Mouse (Mus musculus): ENCODE results near the gene Il18r1. TPM values are rescaled to one million over a fixed set of nuclear protein-coding genes. Genes with fewer than 3 reads are reported as not detected.

Gene Il18r1
- polyA plus RNA-seq, 1 experiment from 2014 or later: not detected

DNA sequence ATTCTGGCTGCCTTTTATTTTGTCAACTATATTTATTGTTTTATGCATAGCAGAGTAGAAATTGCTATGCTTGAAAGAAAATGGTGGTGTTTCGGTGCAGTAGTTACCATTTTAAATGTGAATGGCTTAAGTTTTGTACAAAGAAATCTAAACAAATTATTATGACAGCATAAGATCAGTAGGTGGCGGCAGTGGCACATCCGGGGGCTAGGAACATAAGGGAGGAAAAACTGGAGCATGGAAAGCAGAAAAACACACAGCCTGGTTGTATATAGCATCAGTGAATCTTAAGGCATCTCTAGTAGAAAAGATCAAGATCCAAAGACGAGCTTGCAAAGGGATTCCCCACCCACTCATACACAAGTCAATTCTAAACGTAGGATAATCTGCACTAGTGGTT, 72.2 kb downstream of the Il18r1 start:
- DNase-seq (ENCODE audit: low read depth, low spot score) (no peak), ATAC-seq (no peak)
- ChIA-PET CTCF (interaction anchor here (1.3 to 2.3 kb wide), 2 partner anchors 11 kb away, joined by 5 read pairs; no protein-coding TSS in a partner anchor), POLR2A (no interaction called here)
- TF ChIP-seq CTCF (IDR thresholded peaks at IDR 0.05): peak; percentile 39
- in situ Hi-C loops (cut with MboI; ENCODE audit: low pct_unique_long_range_greater_than_20kb): loop anchor here (5.0 kb wide), 1 partner anchor 435 kb away; no protein-coding TSS in a partner anchor
- no peaks in the 10 kb centered on the region for H3K27me3 ChIP-seq

DNA sequence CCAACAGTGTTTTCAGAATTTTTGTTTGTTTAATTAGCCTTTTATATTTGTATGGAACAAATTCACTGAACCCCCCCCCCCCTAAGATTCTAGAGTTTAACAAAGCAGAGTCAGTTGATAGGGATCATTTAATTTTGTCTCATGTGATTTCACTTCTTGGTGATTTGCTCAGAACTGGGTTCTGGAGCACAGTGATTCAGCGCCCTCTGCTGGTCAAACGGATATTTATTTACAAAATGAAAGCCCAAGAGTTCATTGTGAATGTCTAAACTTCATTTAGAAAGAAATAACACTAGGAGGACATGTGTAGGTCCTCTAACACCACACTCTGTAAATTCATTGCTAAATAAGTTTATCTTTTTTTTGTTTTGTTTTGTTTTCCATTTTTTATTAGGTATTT, 79.3 kb downstream of the Il18r1 start:
- CTCF ChIA-PET: interaction anchor here (0.8 to 2.2 kb wide), 3 partner anchors 163 to 164 kb away, joined by 4 to 8 read pairs (median 8); no protein-coding TSS in a partner anchor
- in situ Hi-C loops (cut with MboI; ENCODE audit: low pct_unique_long_range_greater_than_20kb): loop anchor here (5.0 to 10.0 kb wide), 2 partner anchors 162 to 530 kb away; no protein-coding TSS in a partner anchor
- TF ChIP-seq CTCF (IDR thresholded peaks at IDR 0.05): peak; percentile 47
- POLR2A ChIA-PET: no interaction called here
- H3K27me3 ChIP-seq: no peaks in the 10 kb centered on the region
- DNase-seq (ENCODE audit: low read depth, low spot score) (no peak), ATAC-seq (no peak)

DNA sequence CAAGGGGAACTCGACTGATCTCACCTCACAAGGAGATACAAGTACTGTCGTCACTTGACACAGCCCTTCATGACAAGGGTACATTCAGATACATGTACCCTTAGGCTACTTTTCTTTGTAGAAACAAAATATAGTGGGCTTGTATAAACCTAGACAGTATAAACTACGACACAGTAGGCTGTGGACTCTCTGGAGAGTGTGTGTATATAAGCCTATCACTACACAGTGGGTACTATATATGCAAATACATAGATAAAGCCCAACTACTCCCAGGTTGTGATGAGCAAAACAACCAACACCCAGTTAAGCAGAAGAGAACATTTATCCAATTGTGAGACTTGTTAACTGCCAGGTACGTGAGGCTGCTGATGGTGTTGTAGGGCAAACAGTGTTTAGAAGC, 81.3 kb downstream of the Il18r1 start:
- POLR2A ChIA-PET: no interaction called here
- no peak for TF ChIP-seq CTCF (IDR thresholded peaks at IDR 0.05)
- in situ Hi-C loops (cut with MboI; ENCODE audit: low pct_unique_long_range_greater_than_20kb): loop anchor here (10.0 kb wide), 1 partner anchor 532 kb away; no protein-coding TSS in a partner anchor
- ATAC-seq (no peak), DNase-seq (ENCODE audit: low read depth, low spot score) (no peak)
- CTCF ChIA-PET: interaction anchor here (2.1 kb wide), 1 partner anchor 166 kb away, joined by 8 read pairs; no protein-coding TSS in a partner anchor
- peaks cover 6% of the 10 kb centered on the region for H3K27me3 ChIP-seq

DNA sequence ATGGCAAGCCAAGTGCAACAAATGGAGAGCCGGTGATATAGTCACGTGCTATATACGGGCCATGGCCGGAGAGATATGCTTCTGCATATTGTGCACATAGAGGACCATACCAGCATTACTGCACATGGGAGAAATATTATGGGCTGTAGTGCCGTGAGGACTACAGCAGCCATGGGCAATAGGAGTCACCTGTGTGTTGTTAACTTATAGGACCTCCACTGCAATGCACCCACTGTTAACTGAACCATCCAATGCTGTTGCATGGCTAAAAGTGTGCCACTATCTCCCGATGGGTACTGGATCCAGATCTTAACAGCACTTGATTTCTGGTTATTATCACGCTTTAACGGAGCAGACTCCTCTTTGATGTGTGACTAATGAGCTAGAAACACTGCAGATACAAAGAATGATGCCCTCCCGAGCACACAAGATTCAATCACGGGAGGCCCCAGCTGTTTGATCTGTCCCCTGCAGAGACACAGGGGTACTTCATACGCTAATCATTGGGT, 81.8 kb downstream of the Il18r1 start:
- no peak for TF ChIP-seq CTCF (IDR thresholded peaks at IDR 0.05)
- ATAC-seq: no peak
- ChIA-PET POLR2A (no interaction called here), CTCF (no interaction called here)
- DNase-seq (ENCODE audit: low read depth, low spot score): no peak
- in situ Hi-C loops (cut with MboI; ENCODE audit: low pct_unique_long_range_greater_than_20kb): loop anchor here (10.0 kb wide), 1 partner anchor 532 kb away; no protein-coding TSS in a partner anchor
- peaks cover 6% of the 10 kb centered on the region for H3K27me3 ChIP-seq

DNA sequence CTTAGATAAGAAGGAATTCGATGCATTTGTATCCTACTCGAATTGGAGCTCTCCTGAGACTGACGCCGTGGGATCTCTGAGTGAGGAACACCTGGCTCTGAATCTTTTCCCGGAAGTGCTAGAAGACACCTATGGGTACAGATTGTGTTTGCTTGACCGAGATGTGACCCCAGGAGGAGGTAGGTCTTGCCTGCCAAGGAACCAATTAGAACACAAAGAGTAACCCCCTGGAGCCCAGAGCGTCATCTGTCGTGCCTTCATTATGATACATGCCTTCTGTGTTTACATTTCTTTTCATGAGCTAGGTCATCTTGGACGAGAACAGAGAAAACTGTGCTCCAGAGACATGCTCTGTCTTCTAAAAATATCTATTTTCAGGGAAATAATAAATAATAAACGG, 82.4 kb downstream of the Il18r1 start:
- TF ChIP-seq CTCF (IDR thresholded peaks at IDR 0.05): no peak
- POLR2A ChIA-PET: no interaction called here
- peaks cover 6% of the 10 kb centered on the region for H3K27me3 ChIP-seq
- CTCF ChIA-PET: interaction anchor here (0.9 to 1.7 kb wide), 2 partner anchors 9 to 87 kb away, joined by 3 to 5 read pairs; no protein-coding TSS in a partner anchor
- in situ Hi-C loops (cut with MboI; ENCODE audit: low pct_unique_long_range_greater_than_20kb): loop anchor here (10.0 kb wide), 1 partner anchor 533 kb away; no protein-coding TSS in a partner anchor
- ATAC-seq (no peak), DNase-seq (ENCODE audit: low read depth, low spot score) (no peak)

Other genes with a start within 250 kb of the Il18r1 start
- gene Il1r1, start 240.5 kb upstream of the Il18r1 start, polyA plus RNA-seq (2021): 32.6 TPM
- not detected for gene Il1rl2, start 140.9 kb upstream of the Il18r1 start, polyA plus RNA-seq (2021)
- gene Il1rl1, start 36.0 kb upstream of the Il18r1 start, polyA plus RNA-seq (2021): 3.6 TPM
- gene Il18rap, start 49.8 kb downstream of the Il18r1 start, polyA plus RNA-seq (2021): 0.37 TPM
- gene Slc9a4, start 114.5 kb downstream of the Il18r1 start, polyA plus RNA-seq (2021): not detected
- gene Slc9a2, start 215.0 kb downstream of the Il18r1 start, polyA plus RNA-seq (2021): 0.13 TPM

Data from Patski (cell line).